Mouse (Mus musculus): ENCODE measurements around the gene Prickle4. TPM values are rescaled to one million over a fixed set of nuclear protein-coding genes. Genes with fewer than 3 reads are reported as not detected.

Prickle4 gene
- polyA plus RNA-seq, 1 experiment = 5.5 TPM

- DNase-seq = no peak
- 85% methylated on average over 3 of the region's 3 CpGs for WGBS
- no peaks in the 10 kb centered on the region for H3K27me3 ChIP-seq (ENCODE audit: control insufficient read depth, insufficient read depth, low read length)
Measured at GRCm38 (mm10) chr17:47707961-47708360, 13.4 kb upstream of the Prickle4 start.

GRCm38 (mm10) chr17:47706196-47706595 lies 11.7 kb upstream of the Prickle4 start:
- H3K27ac ChIP-seq (ENCODE audit: control insufficient read depth, insufficient read depth, low read length) = no peak overlapping the region
- TF ChIP-seq CTCF (IDR thresholded peaks at IDR 0.05; ENCODE audit: borderline replicate concordance, control insufficient read depth, extremely low read depth, insufficient read depth, low read length, poor library complexity) (no peak), POLR2A (IDR thresholded peaks at IDR 0.05; ENCODE audit: control insufficient read depth, extremely low read depth, insufficient read depth, low read length, poor library complexity) (no peak)
- no peak overlapping the region for H3K4me3 ChIP-seq (ENCODE audit: control insufficient read depth, insufficient read depth, low read length)
- H3K36me3 ChIP-seq (ENCODE audit: control insufficient read depth, insufficient read depth, low read length) = no peaks in the 10 kb centered on the region
- no peak for DNase-seq
- no peaks in the 10 kb centered on the region for H3K27me3 ChIP-seq (ENCODE audit: control insufficient read depth, insufficient read depth, low read length)
- H3K4me1 ChIP-seq (replicated peaks; ENCODE audit: control insufficient read depth, insufficient read depth, low read length) = no peaks in the 10 kb centered on the region
- WGBS = 89% methylated on average over 1 of the region's 1 CpGs

More at GRCm38 (mm10) chr17:47707961-47708360, 13.4 kb upstream of the Prickle4 start:
- Histone ChIP-seq H3K4me3 (ENCODE audit: control insufficient read depth, insufficient read depth, low read length) (no peak overlapping the region), H3K36me3 (ENCODE audit: control insufficient read depth, insufficient read depth, low read length) (no peaks in the 10 kb centered on the region), H3K4me1 (replicated peaks; ENCODE audit: control insufficient read depth, insufficient read depth, low read length) (no peaks in the 10 kb centered on the region), H3K27ac (ENCODE audit: control insufficient read depth, insufficient read depth, low read length) (no peak overlapping the region)
- TF ChIP-seq POLR2A (IDR thresholded peaks at IDR 0.05; ENCODE audit: control insufficient read depth, extremely low read depth, insufficient read depth, low read length, poor library complexity) (no peak), CTCF (IDR thresholded peaks at IDR 0.05; ENCODE audit: borderline replicate concordance, control insufficient read depth, extremely low read depth, insufficient read depth, low read length, poor library complexity) (no peak)

GRCm38 (mm10) chr17:47704692-47705091 lies 10.2 kb upstream of the Prickle4 start:
- TF ChIP-seq CTCF (IDR thresholded peaks at IDR 0.05; ENCODE audit: borderline replicate concordance, control insufficient read depth, extremely low read depth, insufficient read depth, low read length, poor library complexity) (no peak), POLR2A (IDR thresholded peaks at IDR 0.05; ENCODE audit: control insufficient read depth, extremely low read depth, insufficient read depth, low read length, poor library complexity) (no peak)
- 81% methylated on average over 4 of the region's 4 CpGs for WGBS
- no peaks in the 10 kb centered on the region for H3K4me1 ChIP-seq (replicated peaks; ENCODE audit: control insufficient read depth, insufficient read depth, low read length)
- no peak overlapping the region for H3K27ac ChIP-seq (ENCODE audit: control insufficient read depth, insufficient read depth, low read length)
- no peaks in the 10 kb centered on the region for H3K36me3 ChIP-seq (ENCODE audit: control insufficient read depth, insufficient read depth, low read length)
- peak; percentile 18 for DNase-seq
- no peaks in the 10 kb centered on the region for H3K27me3 ChIP-seq (ENCODE audit: control insufficient read depth, insufficient read depth, low read length)
- H3K4me3 ChIP-seq (ENCODE audit: control insufficient read depth, insufficient read depth, low read length) = no peak overlapping the region

GRCm38 (mm10) chr17:47703556-47703955 lies 9.0 kb upstream of the Prickle4 start:
- no peaks in the 10 kb centered on the region for H3K27me3 ChIP-seq (ENCODE audit: control insufficient read depth, insufficient read depth, low read length)
- no peak overlapping the region for H3K4me3 ChIP-seq (ENCODE audit: control insufficient read depth, insufficient read depth, low read length)
- no peaks in the 10 kb centered on the region for H3K4me1 ChIP-seq (replicated peaks; ENCODE audit: control insufficient read depth, insufficient read depth, low read length)
- WGBS = 76% methylated on average over 20 of the region's 20 CpGs
- no peak for DNase-seq
- TF ChIP-seq CTCF (IDR thresholded peaks at IDR 0.05; ENCODE audit: borderline replicate concordance, control insufficient read depth, extremely low read depth, insufficient read depth, low read length, poor library complexity) (no peak), POLR2A (IDR thresholded peaks at IDR 0.05; ENCODE audit: control insufficient read depth, extremely low read depth, insufficient read depth, low read length, poor library complexity) (no peak)
- no peaks in the 10 kb centered on the region for H3K36me3 ChIP-seq (ENCODE audit: control insufficient read depth, insufficient read depth, low read length)
- no peak overlapping the region for H3K27ac ChIP-seq (ENCODE audit: control insufficient read depth, insufficient read depth, low read length)

- no peak for DNase-seq
- Histone ChIP-seq H3K27me3 (ENCODE audit: control insufficient read depth, insufficient read depth, low read length) (no peaks in the 10 kb centered on the region), H3K27ac (ENCODE audit: control insufficient read depth, insufficient read depth, low read length) (no peak overlapping the region), H3K36me3 (ENCODE audit: control insufficient read depth, insufficient read depth, low read length) (no peaks in the 10 kb centered on the region), H3K4me1 (replicated peaks; ENCODE audit: control insufficient read depth, insufficient read depth, low read length) (no peaks in the 10 kb centered on the region), H3K4me3 (ENCODE audit: control insufficient read depth, insufficient read depth, low read length) (no peak overlapping the region)
- TF ChIP-seq CTCF (IDR thresholded peaks at IDR 0.05; ENCODE audit: borderline replicate concordance, control insufficient read depth, extremely low read depth, insufficient read depth, low read length, poor library complexity) = no peak
- no peak for TF ChIP-seq POLR2A (IDR thresholded peaks at IDR 0.05; ENCODE audit: control insufficient read depth, extremely low read depth, insufficient read depth, low read length, poor library complexity)
- 90% methylated on average over 28 of the region's 28 CpGs for WGBS
Measured at GRCm38 (mm10) chr17:47702548-47703345, 8.2 kb upstream of the Prickle4 start.

GRCm38 (mm10) chr17:47701793-47702192 lies 7.3 kb upstream of the Prickle4 start:
- H3K27ac ChIP-seq (ENCODE audit: control insufficient read depth, insufficient read depth, low read length) = no peak overlapping the region
- H3K4me3 ChIP-seq (ENCODE audit: control insufficient read depth, insufficient read depth, low read length) = no peak overlapping the region
- DNase-seq = no peak
- no peak for TF ChIP-seq POLR2A (IDR thresholded peaks at IDR 0.05; ENCODE audit: control insufficient read depth, extremely low read depth, insufficient read depth, low read length, poor library complexity)
- TF ChIP-seq CTCF (IDR thresholded peaks at IDR 0.05; ENCODE audit: borderline replicate concordance, control insufficient read depth, extremely low read depth, insufficient read depth, low read length, poor library complexity) = no peak
- H3K4me1 ChIP-seq (replicated peaks; ENCODE audit: control insufficient read depth, insufficient read depth, low read length) = no peaks in the 10 kb centered on the region
- 93% methylated on average over 9 of the region's 9 CpGs for WGBS
- H3K27me3 ChIP-seq (ENCODE audit: control insufficient read depth, insufficient read depth, low read length) = no peaks in the 10 kb centered on the region
- H3K36me3 ChIP-seq (ENCODE audit: control insufficient read depth, insufficient read depth, low read length) = no peaks in the 10 kb centered on the region
